ENCODE assay signal across 10 mouse cellular contexts in genomic region chr10:63056966-63057750, GRCm38 (mm10). TPM values are rescaled to one million over a fixed set of nuclear protein-coding genes. Genes with fewer than 3 reads are reported as not detected.
DNase-seq lines count a peak whose midpoint lies in the region; ATAC-seq lines count a peak whose summit lies in the region.
"Had no signal": no experiment of that assay in that cellular context is flagged by ENCODE, and none has a peak within 500 bp of the region (broad histone marks: within the 10 kb centered on the region; RNA-seq: fewer than 3 reads in every experiment).

No protein-coding gene starts in this region.

- no peak overlapping the region for H3K9ac ChIP-seq in neural tube, embryonic 15.5 days (replicated peaks)
- H3K9ac ChIP-seq in midbrain, embryonic 14.5 days (replicated peaks; ENCODE audit: low read length): no peak overlapping the region

- H3K27me3 ChIP-seq in neural tube, embryonic 15.5 days (replicated peaks): no peaks in the 10 kb centered on the region
- H3K27me3 ChIP-seq in midbrain, embryonic 14.5 days (ENCODE audit: control insufficient read depth, insufficient read depth, low read length): no peaks in the 10 kb centered on the region

- no peak overlapping the region for H3K4me3 ChIP-seq in neural tube, embryonic 15.5 days (replicated peaks)
- no peak overlapping the region for H3K4me3 ChIP-seq in midbrain, embryonic 14.5 days (replicated peaks; ENCODE audit: low read depth, low read length)

- H3K4me1 ChIP-seq in neural tube, embryonic 15.5 days: no peaks in the 10 kb centered on the region
- H3K4me1 ChIP-seq in midbrain, embryonic 14.5 days (ENCODE audit: control insufficient read depth, insufficient read depth, low read length): no peaks in the 10 kb centered on the region

- ATAC-seq in neural tube, embryonic 15.5 days (ENCODE audit: low FRiP score): no peak
- ATAC-seq in midbrain, embryonic 14.5 days (ENCODE audit: low FRiP score, low TSS enrichment): no peak

- no peak overlapping the region for H3K27ac ChIP-seq in neural tube, embryonic 15.5 days (replicated peaks)
- H3K27ac ChIP-seq in midbrain, embryonic 14.5 days (replicated peaks; ENCODE audit: low read depth, low read length): no peak overlapping the region
- H3K27ac ChIP-seq: macrophage had no signal

- no peaks in the 10 kb centered on the region for H3K9me3 ChIP-seq in neural tube, embryonic 15.5 days (replicated peaks)
- H3K9me3 ChIP-seq in midbrain, embryonic 14.5 days (ENCODE audit: control insufficient read depth, low read length): no peaks in the 10 kb centered on the region

- 40% methylated on average over 24 of the region's 24 CpGs for WGBS in neural tube, embryonic 15.5 days
- 41% methylated on average over 24 of the region's 24 CpGs for WGBS in midbrain, embryonic 14.5 days

- no peak overlapping the region for H3K4me2 ChIP-seq in neural tube, embryonic 15.5 days
- H3K4me2 ChIP-seq in midbrain, embryonic 14.5 days (ENCODE audit: low read length): no peak overlapping the region

- DNase-seq in embryo, embryonic 11 days: peak; percentile 22
- DNase-seq in embryo, embryonic 10 days (ENCODE audit: low spot score): no peak
- DNase-seq in heart, adult 8-10 months (ENCODE audit: low spot score): peak; percentile 58
- peak; percentile 84 for DNase-seq in kidney, adult 9 months
- peak; percentile 44 to 45 for DNase-seq in lung, postnatal 4 days
- DNase-seq in midbrain, embryonic 14.5 days: no peak
- no peak for DNase-seq in right cerebral cortex, adult 2 months (ENCODE audit: low spot score in 2 of 2)

- H3K36me3 ChIP-seq in neural tube, embryonic 15.5 days: no peaks in the 10 kb centered on the region
- H3K36me3 ChIP-seq in midbrain, embryonic 14.5 days (ENCODE audit: control insufficient read depth, insufficient read depth, low read length): no peaks in the 10 kb centered on the region

RNA-seq across cellular contexts. Expression of gene Pbld1, which starts 2.8 kb away (rescaled TPM):
- 1 to 10 TPM; 1.0 to 2.8 (median 2.0) TPM for total RNA-seq in heart, adult 8-10 months (2022)
- 0.73 and 1.0 TPM in 2 replicates for polyA plus RNA-seq in neural tube, embryonic 15.5 days (2015; fragmentation: Nextera tagmentation; extraction: Ambion mirVana)
- polyA plus RNA-seq in midbrain, embryonic 14.5 days (2014; fragmentation: Nextera tagmentation; extraction: Ambion mirVana): 0.58 and 0.93 TPM in 2 replicates
- polyA plus RNA-seq: macrophage had no signal

RNA-seq across cellular contexts. Expression of gene Pbld2, which starts 33.0 kb away (rescaled TPM):
- 10 to 100 TPM in 2 of 4 experiments, 1 to 10 TPM in 2; 8.9 to 13.2 (median 10.3) TPM for total RNA-seq in heart, adult 8-10 months (2022)
- polyA plus RNA-seq in neural tube, embryonic 15.5 days (2015; fragmentation: Nextera tagmentation; extraction: Ambion mirVana): 0.81 and 1.00 TPM in 2 replicates
- polyA plus RNA-seq in midbrain, embryonic 14.5 days (2014; fragmentation: Nextera tagmentation; extraction: Ambion mirVana): 0.79 and 0.89 TPM in 2 replicates

RNA-seq across cellular contexts. Expression of gene Hnrnph3, which starts 33.1 kb away (rescaled TPM):
- 10 to 100 TPM; 28.4 to 38.8 (median 30.2) TPM for total RNA-seq in heart, adult 8-10 months (2022)
- 116 and 117 TPM in 2 replicates for polyA plus RNA-seq in neural tube, embryonic 15.5 days (2015; fragmentation: Nextera tagmentation; extraction: Ambion mirVana)
- polyA plus RNA-seq in midbrain, embryonic 14.5 days (2014; fragmentation: Nextera tagmentation; extraction: Ambion mirVana): 101 TPM in 2 replicates

RNA-seq across cellular contexts. Expression of gene Atoh7, which starts 42.3 kb away (rescaled TPM):
- not detected for total RNA-seq in heart, adult 8-10 months (2022)
- 2.7 and 3.8 TPM in 2 replicates for polyA plus RNA-seq in neural tube, embryonic 15.5 days (2015; fragmentation: Nextera tagmentation; extraction: Ambion mirVana)
- polyA plus RNA-seq in midbrain, embryonic 14.5 days (2014; fragmentation: Nextera tagmentation; extraction: Ambion mirVana): 1.4 and 2.5 TPM in 2 replicates
- total RNA-seq: hematopoietic stem cell, adult 5-6 weeks had no signal
- polyA plus RNA-seq: macrophage had no signal

Comparison
In these comparisons a context has a peak if more than half of its experiments do, and no peak if none do; other contexts are left out.
1. DNase-seq: peak in embryo, embryonic 11 days (single experiment), heart, adult 8-10 months (single experiment), kidney, adult 9 months (single experiment) and lung, postnatal 4 days (2 of 2); none in embryo, embryonic 10 days (single experiment), midbrain, embryonic 14.5 days (single experiment) and right cerebral cortex, adult 2 months (0 of 2).